Mouse (Mus musculus) left cerebral cortex, postnatal 14 days (tissue): Measurements from ENCODE around the gene Drd5. TPM values are rescaled to one million over a fixed set of nuclear protein-coding genes. Genes with fewer than 3 reads are reported as not detected.

ENCODE experiments used
- DNase-seq, 2 experiments: peaks; one replicate each; pipeline ENCODE4 v3.0.0; 2021 to 2022; ENCODE audit warnings: low spot score in 2 of 2, mixed read lengths in 1 of 2
- intact Hi-C: fragments of 180-260 bp; cut with DNase I; formaldehyde crosslinking; loops from one replicate; pipeline ENCODE4 v1.15.1; 2025
- total RNA-seq, 2 experiments: library from RNA; stranded (reverse); gene quantifications; 2 replicates each; pipeline ENCODE4 v1.2.3; 2021

The Drd5 gene
- total RNA-seq, 2 experiments from 2014 or later, result 1.8 to 2.6 TPM

DNA sequence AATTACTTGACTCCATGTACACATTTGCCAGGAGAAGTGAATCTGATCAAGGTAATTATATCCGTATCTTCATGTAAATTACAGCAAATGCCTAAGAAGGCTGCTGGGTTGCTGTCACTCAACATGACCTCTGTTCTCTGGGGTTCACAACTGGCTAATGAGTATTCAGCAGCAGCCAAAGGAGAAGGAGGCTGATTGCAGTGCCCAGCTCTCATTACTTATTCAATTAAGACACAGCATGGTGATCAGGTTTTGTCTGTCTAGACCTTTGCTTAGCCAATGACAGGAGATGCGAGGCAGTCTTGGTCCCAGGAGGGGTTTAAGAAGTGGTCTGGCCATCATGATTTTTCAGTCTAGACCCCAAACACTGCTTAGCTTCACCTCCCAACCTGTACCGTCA, 23.9 kb downstream of the Drd5 start:
- intact Hi-C loops, result no loop called here
- DNase-seq, result no peak

DNA sequence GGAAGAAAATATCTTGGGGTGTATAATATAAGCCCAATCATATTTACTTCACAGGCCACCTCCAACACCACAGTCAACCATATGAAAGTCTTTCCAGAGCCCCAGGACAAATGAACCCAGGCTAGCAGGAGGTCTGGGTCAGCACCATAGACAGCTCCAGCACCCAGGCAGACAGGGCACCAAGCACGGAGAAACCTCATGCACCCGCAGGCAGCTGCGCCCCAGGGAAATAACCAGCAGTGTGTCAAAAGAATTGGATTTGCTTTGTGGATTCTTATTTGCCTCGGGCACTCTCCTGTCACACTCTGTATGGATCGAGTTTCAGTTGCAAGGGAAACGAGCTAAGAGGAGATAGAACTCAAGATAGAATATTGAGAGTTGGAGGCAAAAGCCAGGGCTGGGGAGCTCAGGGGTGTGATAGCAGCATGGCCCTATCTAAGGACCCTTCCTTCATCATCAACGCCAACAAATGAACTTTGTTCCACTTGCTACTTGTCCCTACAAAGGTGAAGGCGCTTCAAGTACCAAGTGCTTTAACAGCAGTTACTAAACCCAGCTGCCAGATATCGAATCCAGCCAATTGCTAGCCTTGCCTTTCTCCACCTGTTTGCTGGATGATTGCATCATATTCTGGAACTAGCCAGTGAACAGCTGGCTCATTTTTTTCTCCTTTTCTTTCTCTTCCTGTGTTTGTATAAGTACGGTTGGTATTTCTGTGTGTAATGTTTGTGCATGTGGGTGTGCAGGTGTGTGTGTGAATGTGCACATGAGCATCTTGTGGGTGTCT, 27.7 kb downstream of the Drd5 start:
- intact Hi-C loops, result no loop called here
- DNase-seq, result no peak

DNA sequence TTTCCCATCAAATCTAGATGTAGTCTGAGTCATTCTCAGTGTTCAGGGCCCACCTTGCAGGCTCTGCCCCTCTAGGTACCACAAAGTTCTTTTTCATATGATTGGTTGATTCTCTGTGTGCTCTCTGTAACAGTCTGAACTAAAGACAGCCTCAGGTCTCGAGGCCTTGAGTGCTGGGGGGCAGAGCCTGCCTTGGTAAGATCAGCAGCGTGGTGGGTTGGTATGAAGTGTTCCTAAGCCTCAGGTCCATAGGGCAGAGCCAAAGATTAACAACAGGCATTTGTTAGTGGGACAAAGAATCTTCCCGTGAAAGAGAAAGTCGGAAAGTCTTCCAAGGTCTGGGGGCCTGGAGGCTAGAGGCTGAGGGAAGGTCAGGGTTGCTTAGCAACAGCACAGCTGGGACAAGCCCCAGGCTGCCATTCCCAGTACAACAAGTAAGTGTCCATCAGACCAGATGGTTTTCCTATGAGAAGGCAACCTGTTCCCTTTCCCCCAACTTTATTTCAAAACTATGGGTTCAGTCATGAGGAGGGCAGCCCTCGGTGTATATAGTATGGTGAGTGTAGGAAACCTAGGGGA, 31.3 kb downstream of the Drd5 start:
- no peak for DNase-seq
- intact Hi-C loops, result no loop called here

DNA sequence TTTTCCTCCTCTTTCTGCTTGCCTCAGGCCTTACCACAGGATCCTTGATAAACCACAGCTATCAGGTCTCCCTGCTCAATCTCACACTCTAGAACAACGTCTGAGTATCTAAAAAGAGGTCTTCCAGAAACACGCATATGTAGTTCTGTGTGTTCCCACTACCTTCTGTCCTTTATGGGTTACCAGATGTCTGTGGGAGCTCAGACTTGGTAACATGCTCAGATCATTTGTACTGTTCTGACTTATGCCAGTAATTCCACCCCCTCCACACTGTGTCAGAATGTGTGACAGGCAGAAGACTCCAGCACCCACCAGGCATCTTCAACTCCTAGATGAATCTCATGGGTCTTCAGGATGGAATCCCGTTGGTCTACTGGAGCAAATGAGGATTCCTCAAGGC, 37.8 kb downstream of the Drd5 start:
- peak in 1 of 2 experiments; percentile 53 for DNase-seq
- intact Hi-C loops, result no loop called here

DNA sequence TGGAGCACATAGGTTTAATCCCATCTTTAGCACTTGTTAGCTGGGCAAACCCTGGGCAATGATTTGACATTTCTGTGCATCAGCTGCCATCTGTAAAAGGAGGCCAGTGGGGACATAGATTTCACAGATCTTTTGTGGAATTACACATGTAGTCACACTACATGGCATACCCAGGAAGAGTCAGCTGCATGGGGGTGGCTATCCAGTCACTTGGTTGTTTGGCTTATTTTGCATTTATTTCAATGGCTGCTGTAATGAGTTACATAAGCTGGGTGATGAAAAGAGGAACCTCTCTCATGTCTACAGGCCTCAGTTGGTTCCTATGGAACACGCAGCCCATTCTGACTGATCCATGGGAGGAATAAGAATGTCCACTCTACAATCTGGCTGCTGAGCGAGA, 40.5 kb downstream of the Drd5 start:
- peak in 1 of 2 experiments; percentile 50 for DNase-seq

DNA sequence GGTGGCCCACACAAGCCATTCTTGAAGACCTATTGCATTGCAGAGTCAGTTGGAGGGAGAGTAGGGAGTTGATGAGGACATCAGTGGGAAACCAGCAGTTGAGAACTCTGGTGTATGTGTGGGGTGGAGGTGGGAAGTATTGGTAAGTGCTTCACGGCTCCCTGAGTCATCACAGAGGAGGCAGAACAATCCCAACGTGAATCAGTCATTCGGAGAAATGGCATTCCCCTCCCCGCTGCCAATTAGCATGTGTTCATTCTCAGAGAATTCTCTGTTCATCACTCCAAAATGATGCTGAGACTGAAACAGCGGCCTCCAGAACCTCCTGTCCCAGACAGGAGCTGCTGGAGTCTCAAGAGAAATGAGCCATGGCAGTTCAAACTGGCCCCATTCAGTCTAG, 45.2 kb downstream of the Drd5 start:
- intact Hi-C loops, result no loop called here
- peak; percentile 48 to 51 for DNase-seq

More for the DNA sequence above, 40.5 kb downstream of the Drd5 start:
- intact Hi-C loops, result no loop called here

DNA sequence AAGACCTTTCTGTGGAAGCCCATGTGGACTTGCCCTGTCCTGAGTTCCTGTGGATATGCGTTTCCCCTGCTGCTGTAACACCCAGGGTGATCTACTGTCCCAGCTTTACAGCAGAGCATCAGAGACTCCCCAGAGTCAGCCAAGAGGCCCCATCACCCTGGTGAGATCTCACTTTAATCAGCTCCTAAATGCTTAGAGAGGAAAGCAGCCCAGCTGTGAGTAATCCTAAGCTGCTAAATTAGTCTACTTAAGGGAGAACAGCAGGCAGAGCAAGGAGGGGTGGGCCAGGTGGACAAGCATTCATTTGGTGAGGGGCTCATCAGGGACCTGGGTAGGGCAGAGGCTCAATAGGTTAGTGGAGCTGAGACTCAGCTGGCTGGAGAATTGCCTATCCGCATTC, 46.4 kb downstream of the Drd5 start:
- no peak for DNase-seq
- intact Hi-C loops, result no loop called here

DNA sequence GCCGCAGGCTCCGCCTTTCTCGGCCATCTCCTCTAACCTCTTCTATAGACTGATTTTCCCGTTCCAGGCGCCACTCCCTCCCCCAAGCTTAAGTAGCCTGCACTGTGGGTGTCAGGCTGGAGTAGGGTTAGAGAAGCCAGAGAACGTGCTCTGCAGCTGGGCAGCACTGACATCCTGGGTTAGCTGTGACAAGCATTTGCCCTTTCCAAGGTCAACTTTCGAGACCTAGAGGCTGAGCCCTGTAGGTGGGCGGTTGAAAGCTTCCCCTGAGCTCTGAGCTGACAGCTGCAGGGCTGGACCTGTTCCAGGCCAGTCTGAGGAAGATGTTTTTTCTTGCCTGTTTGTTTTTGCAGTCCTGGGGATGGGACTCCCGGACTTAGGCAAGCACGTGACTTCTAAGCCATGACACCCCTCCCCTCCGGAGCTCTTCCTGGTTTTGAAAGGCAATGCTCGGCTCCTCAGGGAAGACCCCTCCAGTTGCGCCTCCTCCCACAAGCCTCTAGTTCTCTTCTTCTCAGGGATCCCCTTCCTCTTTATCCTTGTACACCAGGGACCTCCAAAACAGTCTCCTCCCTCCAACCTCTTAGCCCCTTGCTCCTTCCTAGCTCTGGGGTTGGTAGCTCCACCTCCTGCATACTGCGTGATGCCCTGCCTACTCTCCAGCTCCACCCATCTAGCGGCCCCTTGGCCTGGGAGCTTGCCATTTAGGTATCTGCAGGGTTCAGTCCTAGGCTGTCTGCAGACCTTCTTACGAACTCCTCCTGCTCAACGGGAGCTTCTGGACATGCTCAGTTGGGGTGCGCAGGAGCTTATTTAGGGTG, 47.7 kb downstream of the Drd5 start:
- intact Hi-C loops, result no loop called here
- peak; percentile 32 to 42 for DNase-seq

DNA sequence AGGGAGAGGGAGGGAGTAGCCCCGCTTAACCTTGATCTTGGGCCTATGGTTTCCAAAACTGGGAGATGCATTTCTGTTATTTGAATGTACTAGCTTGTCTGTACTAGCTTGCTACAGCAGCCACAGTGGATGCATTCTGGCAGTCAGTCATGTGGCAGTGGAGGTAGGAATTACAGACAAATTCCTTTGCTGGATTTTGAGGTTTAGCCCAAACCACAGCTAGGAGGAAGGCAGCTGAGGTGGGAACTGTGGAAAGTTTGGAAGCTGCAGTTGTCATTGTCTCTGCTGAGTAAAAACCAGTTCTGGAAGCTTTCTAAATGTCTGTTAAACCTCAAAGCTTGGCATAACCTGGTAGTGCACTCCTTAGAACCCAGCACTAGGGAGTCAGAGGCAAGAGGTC, 52.1 kb downstream of the Drd5 start:
- intact Hi-C loops, result no loop called here

More for the DNA sequence above, 52.1 kb downstream of the Drd5 start:
- no peak for DNase-seq

Other genes starting within 250 kb of the Drd5 start
- gene Nsg1, start 159.5 kb upstream of the Drd5 start, total RNA-seq, result 100 to 1,000 TPM; 562 to 601 TPM
- gene Zbtb49, start 98.9 kb upstream of the Drd5 start, total RNA-seq, result 10 to 100 TPM; 16.2 to 18.8 TPM
- gene Lyar, start 98.9 kb upstream of the Drd5 start, total RNA-seq, result 10 to 100 TPM; 10.3 to 11.7 TPM
- gene Tmem128, start 59.2 kb upstream of the Drd5 start, total RNA-seq, result 10 to 100 TPM; 36.1 to 38.0 TPM
- gene Otop1, start 43.4 kb upstream of the Drd5 start, total RNA-seq, result not detected
- gene Slc2a9, start 183.8 kb downstream of the Drd5 start, total RNA-seq, result 1 to 10 TPM in 1 of 2 experiments, under 1 TPM in 1; 0.93 to 1.3 TPM
- gene Wdr1, start 243.9 kb downstream of the Drd5 start, total RNA-seq, result 100 to 1,000 TPM; 196 to 199 TPM